Mouse (Mus musculus): ENCODE results near the gene Arhgef3. TPM values are rescaled to one million over a fixed set of nuclear protein-coding genes. Genes with fewer than 3 reads are reported as not detected.

Arhgef3 gene
- polyA plus RNA-seq, 1 experiment from 2014 or later: 26.6 TPM

DNA sequence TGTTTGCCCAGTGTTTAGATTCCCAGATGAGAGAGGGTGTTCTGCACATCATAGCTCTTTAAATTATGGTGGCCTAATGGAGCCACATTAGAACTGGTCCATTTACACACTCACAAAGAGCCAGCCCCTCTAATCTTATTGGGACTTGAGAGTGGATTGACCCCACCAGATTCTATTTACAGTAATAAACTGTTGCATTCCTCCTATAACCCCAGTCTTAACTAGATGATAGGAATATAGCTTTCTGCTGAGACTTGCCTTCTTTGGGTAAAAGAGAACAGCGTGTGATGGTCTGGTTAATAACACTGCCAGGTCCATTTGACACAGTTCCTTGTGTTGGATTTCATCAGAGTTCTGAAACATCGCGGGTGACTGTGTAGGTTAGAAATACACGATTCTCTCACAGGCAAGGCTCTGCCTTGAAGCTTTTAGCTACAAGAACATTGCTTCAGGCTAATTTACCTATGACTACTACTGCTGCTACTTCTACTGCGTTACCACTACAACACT, 268.7 kb downstream of the Arhgef3 start:
- H3K9me3 ChIP-seq: no peaks in the 10 kb centered on the region
- H3K4me2 ChIP-seq: no peak overlapping the region
- H3K4me1 ChIP-seq (replicated peaks): no peaks in the 10 kb centered on the region
- no peak overlapping the region for H3K27ac ChIP-seq
- H3K9ac ChIP-seq (replicated peaks): no peak overlapping the region
- ATAC-seq (ENCODE audit: insufficient number of reproducible peaks, insufficient read depth, low FRiP score, low TSS enrichment, low read depth): no peak
- H3K27me3 ChIP-seq: no peaks in the 10 kb centered on the region
- H3K4me3 ChIP-seq (replicated peaks): no peak overlapping the region
- 92% methylated on average over 5 of the region's 5 CpGs for WGBS
- peaks cover 39% of the 10 kb centered on the region; the same call in 1 of the 2 replicates for H3K36me3 ChIP-seq

DNA sequence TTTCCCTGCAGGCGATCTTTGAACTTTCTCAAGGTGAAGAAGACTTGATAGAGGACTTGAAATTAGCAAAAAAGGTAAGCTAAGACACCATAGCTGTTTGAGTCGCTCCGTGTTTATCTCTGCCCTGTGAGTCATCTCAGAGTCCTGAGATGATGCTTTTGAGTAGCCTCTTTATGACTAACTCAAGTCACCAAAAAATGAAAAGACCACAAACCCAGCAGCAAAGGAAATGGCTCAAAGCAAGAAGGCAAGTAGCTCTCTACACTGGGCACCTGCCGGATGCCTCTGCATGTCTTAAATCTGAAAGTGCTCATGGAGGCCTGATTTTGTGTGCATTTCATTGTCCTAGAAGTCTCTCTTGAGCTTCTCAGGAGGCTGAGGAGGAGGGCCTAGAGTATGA, 269.4 kb downstream of the Arhgef3 start:
- ATAC-seq (ENCODE audit: insufficient number of reproducible peaks, insufficient read depth, low FRiP score, low TSS enrichment, low read depth): no peak
- Histone ChIP-seq H3K4me2 (no peak overlapping the region), H3K4me1 (replicated peaks) (no peaks in the 10 kb centered on the region), H3K27ac (no peak overlapping the region), H3K9ac (replicated peaks) (no peak overlapping the region), H3K4me3 (replicated peaks) (no peak overlapping the region), H3K9me3 (no peaks in the 10 kb centered on the region), H3K27me3 (no peaks in the 10 kb centered on the region), H3K36me3 (peaks cover 41% of the 10 kb centered on the region; the same call in 1 of the 2 replicates)
- 91% methylated on average over 4 of the region's 4 CpGs for WGBS

DNA sequence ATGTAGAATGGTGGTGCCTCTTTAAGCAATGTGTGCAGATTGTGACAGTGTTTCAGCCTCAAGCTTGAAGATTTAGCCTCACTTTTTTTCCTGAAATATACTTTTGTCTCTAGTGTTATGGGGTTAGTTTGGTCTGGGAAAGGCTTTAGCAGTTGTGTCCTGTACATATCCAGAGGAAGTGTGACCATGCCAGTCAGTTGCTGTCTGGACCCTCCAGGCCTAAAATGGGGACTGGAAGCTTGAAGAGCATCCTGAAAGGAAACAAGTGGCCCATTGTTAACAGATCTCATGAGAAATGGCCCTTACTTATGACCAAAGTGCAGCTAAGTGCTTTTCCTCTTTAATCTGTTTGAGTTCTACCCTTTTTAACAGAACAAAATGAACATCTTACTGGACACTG, 273.9 kb downstream of the Arhgef3 start:
- H3K27me3 ChIP-seq: no peaks in the 10 kb centered on the region
- no peak for ATAC-seq (ENCODE audit: insufficient number of reproducible peaks, insufficient read depth, low FRiP score, low TSS enrichment, low read depth)
- no peak overlapping the region for H3K4me2 ChIP-seq
- peaks cover 40% of the 10 kb centered on the region for H3K36me3 ChIP-seq
- H3K9me3 ChIP-seq: peaks cover 4% of the 10 kb centered on the region; the same call in 1 of the 2 replicates
- no peak overlapping the region for H3K4me3 ChIP-seq (replicated peaks)
- peaks cover under 1% of the 10 kb centered on the region; the same call in 1 of the 2 replicates for H3K4me1 ChIP-seq (replicated peaks)
- H3K27ac ChIP-seq: no peak overlapping the region
- H3K9ac ChIP-seq (replicated peaks): no peak overlapping the region

DNA sequence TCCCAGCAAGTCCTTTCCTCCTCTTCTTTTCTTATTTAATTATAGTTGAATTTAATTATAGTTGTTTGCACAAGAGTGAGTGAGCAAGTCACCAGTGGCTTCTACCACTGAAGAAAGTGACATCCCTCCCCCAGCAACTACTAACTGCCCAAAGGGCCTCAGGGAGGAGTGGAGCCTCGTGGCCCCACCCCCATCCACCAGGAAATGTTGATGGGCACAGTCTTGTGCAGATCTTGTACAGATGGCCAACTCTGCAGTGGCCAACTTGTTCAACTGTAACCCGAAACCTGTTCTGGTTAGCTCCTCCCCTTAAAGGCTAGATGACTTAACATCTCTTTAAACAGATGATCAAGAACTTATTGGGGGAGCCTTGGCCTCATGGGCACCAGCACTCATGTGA, 275.0 kb downstream of the Arhgef3 start:
- no peak for ATAC-seq (ENCODE audit: insufficient number of reproducible peaks, insufficient read depth, low FRiP score, low TSS enrichment, low read depth)
- H3K4me3 ChIP-seq (replicated peaks): no peak overlapping the region
- no peak overlapping the region for H3K9ac ChIP-seq (replicated peaks)
- no peak overlapping the region for H3K4me2 ChIP-seq
- H3K9me3 ChIP-seq: peaks cover 4% of the 10 kb centered on the region; the same call in 1 of the 2 replicates
- no peak overlapping the region for H3K27ac ChIP-seq
- H3K4me1 ChIP-seq (replicated peaks): peaks cover 5% of the 10 kb centered on the region; the same call in 1 of the 2 replicates
- WGBS: 66% methylated on average over 2 of the region's 2 CpGs
- peaks cover 40% of the 10 kb centered on the region for H3K36me3 ChIP-seq
- H3K27me3 ChIP-seq: no peaks in the 10 kb centered on the region

DNA sequence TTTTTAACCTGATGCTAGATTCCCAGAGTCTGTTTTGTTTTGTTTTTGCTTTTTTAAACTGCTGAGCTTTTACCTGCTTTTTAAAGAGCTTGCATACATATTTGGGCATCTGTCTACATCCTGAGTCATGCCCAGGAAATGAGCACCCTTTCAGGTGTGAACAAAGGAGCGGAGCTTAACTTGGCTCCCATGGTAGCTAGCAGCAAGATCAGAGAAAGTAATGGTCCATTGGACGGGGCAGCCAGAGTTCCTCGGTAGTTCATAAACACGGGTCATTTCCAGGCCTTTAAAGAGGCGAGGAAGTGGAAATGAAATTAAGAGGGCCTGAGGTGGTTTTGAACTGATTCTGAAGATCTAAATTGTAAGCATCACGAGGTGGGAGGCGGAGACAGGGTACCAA, 276.0 kb downstream of the Arhgef3 start:
- H3K9ac ChIP-seq (replicated peaks): no peak overlapping the region
- H3K4me2 ChIP-seq: no peak overlapping the region
- no peak overlapping the region for H3K4me3 ChIP-seq (replicated peaks)
- no peak overlapping the region for H3K27ac ChIP-seq
- H3K4me1 ChIP-seq (replicated peaks): peaks cover 5% of the 10 kb centered on the region; the same call in 1 of the 2 replicates
- H3K27me3 ChIP-seq: no peaks in the 10 kb centered on the region
- WGBS: 58% methylated on average over 7 of the region's 7 CpGs
- peaks cover 49% of the 10 kb centered on the region for H3K36me3 ChIP-seq
- ATAC-seq (ENCODE audit: insufficient number of reproducible peaks, insufficient read depth, low FRiP score, low TSS enrichment, low read depth): no peak
- peaks cover 4% of the 10 kb centered on the region; the same call in 1 of the 2 replicates for H3K9me3 ChIP-seq

DNA sequence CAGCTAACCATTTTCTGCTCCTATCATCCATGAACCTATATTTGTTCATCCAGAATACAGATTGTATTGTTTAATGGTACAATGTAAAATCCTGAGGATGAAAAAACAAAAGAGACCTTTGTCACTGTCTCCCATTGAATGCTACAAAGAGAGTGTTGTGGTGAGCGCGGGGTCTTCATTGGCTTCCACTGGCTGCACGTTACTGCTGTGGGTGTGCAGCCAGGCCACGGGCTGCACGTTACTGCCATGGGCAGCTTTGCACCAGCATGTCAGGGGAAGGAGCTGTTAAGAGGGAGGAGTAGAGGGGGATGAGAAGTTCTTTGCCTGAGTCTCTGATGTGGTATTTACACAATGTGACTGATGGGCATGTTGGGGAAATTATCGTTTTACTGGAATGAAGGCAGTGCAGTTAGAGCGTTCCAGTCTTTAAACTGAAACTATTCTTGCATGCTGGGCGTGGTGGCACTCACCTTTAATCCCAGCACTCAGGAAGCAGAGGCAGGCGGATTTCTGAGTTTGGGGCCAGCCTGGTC, 277.1 kb downstream of the Arhgef3 start:
- Histone ChIP-seq H3K27me3 (no peaks in the 10 kb centered on the region), H3K36me3 (peaks cover 50% of the 10 kb centered on the region), H3K4me3 (replicated peaks) (no peak overlapping the region), H3K4me1 (replicated peaks) (peaks cover 5% of the 10 kb centered on the region; the same call in 1 of the 2 replicates), H3K9me3 (peaks cover 4% of the 10 kb centered on the region; the same call in 1 of the 2 replicates), H3K27ac (no peak overlapping the region), H3K9ac (replicated peaks) (no peak overlapping the region), H3K4me2 (no peak overlapping the region)
- ATAC-seq (ENCODE audit: insufficient number of reproducible peaks, insufficient read depth, low FRiP score, low TSS enrichment, low read depth): no peak
- 80% methylated on average over 9 of the region's 9 CpGs for WGBS

DNA sequence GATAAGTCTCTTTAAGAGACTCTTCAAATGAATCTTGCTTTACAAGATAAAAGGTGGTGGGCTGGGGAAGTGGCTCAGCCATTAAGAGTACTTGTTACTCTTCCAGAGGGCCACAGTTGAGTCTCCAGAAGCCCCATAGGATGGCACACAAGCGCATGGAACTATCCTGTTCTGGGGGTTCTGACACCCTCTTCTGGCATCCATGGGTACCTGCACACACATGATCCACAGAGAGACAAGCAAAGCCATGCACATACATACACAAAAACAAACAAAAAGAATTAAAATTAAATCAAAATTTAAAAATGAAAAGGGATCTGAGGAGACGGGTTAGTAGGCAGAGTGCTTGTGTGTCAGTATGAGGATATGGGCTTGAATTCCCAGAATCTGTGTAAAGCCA, 278.0 kb downstream of the Arhgef3 start:
- H3K4me3 ChIP-seq (replicated peaks): no peak overlapping the region
- peaks cover 4% of the 10 kb centered on the region; the same call in 1 of the 2 replicates for H3K9me3 ChIP-seq
- no peak overlapping the region for H3K4me2 ChIP-seq
- H3K27ac ChIP-seq: no peak overlapping the region
- 93% methylated on average over 2 of the region's 2 CpGs for WGBS
- H3K36me3 ChIP-seq: peaks cover 48% of the 10 kb centered on the region
- no peaks in the 10 kb centered on the region for H3K27me3 ChIP-seq
- no peak overlapping the region for H3K9ac ChIP-seq (replicated peaks)
- peaks cover 5% of the 10 kb centered on the region; the same call in 1 of the 2 replicates for H3K4me1 ChIP-seq (replicated peaks)
- ATAC-seq (ENCODE audit: insufficient number of reproducible peaks, insufficient read depth, low FRiP score, low TSS enrichment, low read depth): no peak

DNA sequence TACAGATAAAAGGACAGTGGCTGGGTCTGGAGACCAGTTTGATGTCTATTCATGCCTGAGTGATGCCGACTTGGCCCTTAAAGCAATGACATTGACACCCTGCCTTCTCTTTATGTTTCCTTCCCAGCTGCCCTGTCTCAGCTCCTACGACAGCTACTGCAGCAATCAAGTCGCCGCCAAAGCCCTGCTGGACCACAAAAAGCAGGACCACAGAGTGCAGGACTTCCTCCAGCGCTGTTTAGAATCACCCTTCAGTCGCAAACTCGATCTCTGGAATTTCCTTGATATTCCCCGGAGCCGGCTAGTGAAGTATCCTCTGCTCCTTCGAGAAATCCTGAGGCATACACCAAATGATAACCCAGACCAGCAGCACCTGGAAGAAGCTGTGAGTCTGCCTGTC, 279.1 kb downstream of the Arhgef3 start:
- Histone ChIP-seq H3K36me3 (peaks cover 51% of the 10 kb centered on the region), H3K27me3 (no peaks in the 10 kb centered on the region), H3K4me1 (replicated peaks) (peaks cover 5% of the 10 kb centered on the region; the same call in 1 of the 2 replicates), H3K9ac (replicated peaks) (no peak overlapping the region), H3K27ac (peak overlapping the region; percentile 14; the same call in 1 of the 2 replicates), H3K4me2 (no peak overlapping the region), H3K9me3 (peaks cover 4% of the 10 kb centered on the region; the same call in 1 of the 2 replicates), H3K4me3 (replicated peaks) (no peak overlapping the region)
- ATAC-seq (ENCODE audit: insufficient number of reproducible peaks, insufficient read depth, low FRiP score, low TSS enrichment, low read depth): no peak
- 52% methylated on average over 10 of the region's 10 CpGs for WGBS

DNA sequence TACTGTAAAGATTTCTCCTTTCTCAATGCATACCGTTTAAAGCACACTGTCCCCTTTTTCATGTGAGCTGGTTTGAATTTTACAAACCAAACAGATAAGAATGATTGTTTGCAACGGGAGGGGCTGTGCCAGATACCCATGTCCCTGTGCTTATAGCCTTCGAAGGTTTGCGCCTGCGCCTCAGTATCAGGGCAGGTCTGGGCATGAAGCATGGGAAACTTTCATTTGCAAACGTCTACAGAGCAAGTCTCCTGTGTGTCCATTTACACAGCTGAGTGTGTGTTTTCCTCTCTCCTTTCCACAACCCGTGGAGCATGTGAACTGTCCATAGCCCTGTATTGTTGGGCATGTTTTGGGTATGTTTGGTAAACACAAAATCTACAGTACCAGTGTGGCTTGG, 281.7 kb downstream of the Arhgef3 start:
- 78% methylated on average over 7 of the region's 7 CpGs for WGBS
- peaks cover 62% of the 10 kb centered on the region for H3K36me3 ChIP-seq

DNA sequence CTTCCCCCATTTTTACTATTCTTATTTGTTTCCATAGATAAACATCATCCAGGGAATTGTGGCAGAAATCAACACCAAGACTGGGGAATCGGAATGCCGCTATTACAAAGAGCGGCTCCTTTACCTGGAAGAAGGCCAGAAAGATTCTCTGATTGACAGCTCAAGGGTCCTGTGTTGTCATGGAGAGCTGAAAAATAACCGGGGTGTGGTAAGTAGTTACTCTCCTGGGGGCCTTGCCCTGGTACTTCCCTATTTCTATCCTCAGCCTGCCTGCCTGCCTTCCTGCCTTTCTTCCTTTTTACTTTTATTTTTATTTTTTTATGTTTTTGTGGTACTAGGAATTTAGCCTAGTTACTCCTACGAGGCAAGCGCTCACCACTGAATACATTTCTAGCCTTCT, 282.8 kb downstream of the Arhgef3 start:
- WGBS: 93% methylated on average over 6 of the region's 6 CpGs

More for the DNA sequence above, 281.7 kb downstream of the Arhgef3 start:
- no peaks in the 10 kb centered on the region for H3K27me3 ChIP-seq
- no peak overlapping the region for H3K27ac ChIP-seq
- no peak overlapping the region for H3K4me2 ChIP-seq
- no peaks in the 10 kb centered on the region for H3K9me3 ChIP-seq
- H3K4me3 ChIP-seq (replicated peaks): no peak overlapping the region
- no peak for ATAC-seq (ENCODE audit: insufficient number of reproducible peaks, insufficient read depth, low FRiP score, low TSS enrichment, low read depth)
- H3K9ac ChIP-seq (replicated peaks): no peak overlapping the region
- peaks cover 5% of the 10 kb centered on the region; the same call in 1 of the 2 replicates for H3K4me1 ChIP-seq (replicated peaks)

DNA sequence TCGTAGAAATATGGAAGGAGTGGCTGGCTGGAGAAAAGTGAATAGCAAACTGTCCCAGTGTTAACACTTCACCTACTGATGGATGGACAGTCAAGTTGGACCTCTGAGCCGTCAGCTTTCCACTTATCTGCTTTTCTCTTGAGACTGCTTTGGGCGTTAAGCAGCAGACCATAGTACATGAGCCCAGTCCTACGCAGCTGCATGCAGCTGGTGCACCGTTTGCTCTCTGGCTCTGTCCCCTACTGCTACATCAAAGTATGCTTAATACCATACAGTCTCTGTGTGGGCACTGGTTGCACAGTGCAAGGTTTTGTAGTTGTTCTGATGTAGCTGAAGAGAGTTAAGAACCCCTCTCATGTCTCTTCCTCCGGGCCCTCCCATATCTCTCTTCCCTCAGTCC, 285.8 kb downstream of the Arhgef3 start:
- no peak overlapping the region for H3K9ac ChIP-seq (replicated peaks)
- no peak overlapping the region for H3K4me2 ChIP-seq
- no peaks in the 10 kb centered on the region for H3K27me3 ChIP-seq
- H3K9me3 ChIP-seq: no peaks in the 10 kb centered on the region
- peaks cover 72% of the 10 kb centered on the region for H3K36me3 ChIP-seq
- H3K27ac ChIP-seq: no peak overlapping the region
- no peak for ATAC-seq (ENCODE audit: insufficient number of reproducible peaks, insufficient read depth, low FRiP score, low TSS enrichment, low read depth)
- no peaks in the 10 kb centered on the region for H3K4me1 ChIP-seq (replicated peaks)
- H3K4me3 ChIP-seq (replicated peaks): no peak overlapping the region
- WGBS: 93% methylated on average over 6 of the region's 6 CpGs

More for the DNA sequence above, 282.8 kb downstream of the Arhgef3 start:
- Histone ChIP-seq H3K9me3 (no peaks in the 10 kb centered on the region), H3K36me3 (peaks cover 69% of the 10 kb centered on the region), H3K4me2 (no peak overlapping the region), H3K4me3 (replicated peaks) (no peak overlapping the region), H3K9ac (replicated peaks) (no peak overlapping the region), H3K4me1 (replicated peaks) (peaks cover 5% of the 10 kb centered on the region; the same call in 1 of the 2 replicates), H3K27ac (no peak overlapping the region), H3K27me3 (no peaks in the 10 kb centered on the region)
- no peak for ATAC-seq (ENCODE audit: insufficient number of reproducible peaks, insufficient read depth, low FRiP score, low TSS enrichment, low read depth)

Measured in limb, embryonic 12.5 days (tissue).